Mouse (Mus musculus): ENCODE results near the gene Olfr437. TPM values are rescaled to one million over a fixed set of nuclear protein-coding genes. Genes with fewer than 3 reads are reported as not detected.

The Olfr437 gene
- total and polyA plus RNA-seq, 3 experiments, result not detected

Other genes starting within 250 kb of the Olfr437 start
- not detected for gene Olfr446, start 241.9 kb upstream of the Olfr437 start, total RNA-seq (2021)
- gene Olfr446, start 241.9 kb upstream of the Olfr437 start, polyA plus RNA-seq (2012; rRNA removed), result not detected in 2 replicates
- gene Olfr444, start 214.2 kb upstream of the Olfr437 start, total RNA-seq (2021), result not detected
- not detected in 2 replicates for gene Olfr444, start 214.2 kb upstream of the Olfr437 start, polyA plus RNA-seq (2012; rRNA removed)
- not detected for gene Olfr441, start 56.9 kb upstream of the Olfr437 start, total RNA-seq (2021)
- not detected in 2 replicates for gene Olfr441, start 56.9 kb upstream of the Olfr437 start, polyA plus RNA-seq (2012; rRNA removed)
- not detected for gene Olfr237-ps1, start 16.7 kb upstream of the Olfr437 start, total RNA-seq (2021)
- gene Olfr237-ps1, start 16.7 kb upstream of the Olfr437 start, polyA plus RNA-seq (2012; rRNA removed), result not detected in 2 replicates
- gene Olfr13, start 8.9 kb downstream of the Olfr437 start, total RNA-seq (2021), result not detected
- not detected in 2 replicates for gene Olfr13, start 8.9 kb downstream of the Olfr437 start, polyA plus RNA-seq (2012; rRNA removed)
- not detected for gene Olfr435, start 33.9 kb downstream of the Olfr437 start, total RNA-seq (2021)
- not detected in 2 replicates for gene Olfr435, start 33.9 kb downstream of the Olfr437 start, polyA plus RNA-seq (2012; rRNA removed)
- gene Olfr434, start 49.7 kb downstream of the Olfr437 start, total RNA-seq (2021), result not detected
- gene Olfr434, start 49.7 kb downstream of the Olfr437 start, polyA plus RNA-seq (2012; rRNA removed), result not detected in 2 replicates
- gene Olfr47, start 68.2 kb downstream of the Olfr437 start, total RNA-seq (2021), result not detected
- gene Olfr47, start 68.2 kb downstream of the Olfr437 start, polyA plus RNA-seq (2012; rRNA removed), result not detected in 2 replicates
- 10 to 100 TPM; 12.8 to 13.7 TPM for gene Arhgef5, start 102.3 kb downstream of the Olfr437 start, total RNA-seq (2021)
- gene Arhgef5, start 102.3 kb downstream of the Olfr437 start, polyA plus RNA-seq (2012; rRNA removed), result 10.7 and 17.0 TPM in 2 replicates
- not detected for gene Nobox, start 146.3 kb downstream of the Olfr437 start, total RNA-seq (2021)
- gene Nobox, start 146.3 kb downstream of the Olfr437 start, polyA plus RNA-seq (2012; rRNA removed), result not detected in 2 replicates

Data from heart, adult 2 months (tissue).